Comparison of ENCODE assay signal across 8 mouse cellular contexts in genomic region chr10:22150593-22150992, GRCm38 (mm10). TPM values are rescaled to one million over a fixed set of nuclear protein-coding genes. Genes with fewer than 3 reads are reported as not detected.
A peak's percentile ranks its signal among the peaks of the same experiment; 100 is the strongest.
DNase-seq lines count a peak whose midpoint lies in the region; ATAC-seq and TF ChIP-seq lines count a peak whose summit lies in the region.

No protein-coding gene starts in this region.

- DNase-seq in spleen, postnatal 10 days (ENCODE audit: low spot score in 2 of 2) = peak; percentile 8 to 23
- DNase-seq in spleen, postnatal 36 days (ENCODE audit: low spot score in 2 of 2) = no peak
- DNase-seq in naive thymus-derived CD4-positive, alpha-beta T cell, adult 2 months (ENCODE audit: low read depth) = peak; percentile 60
- no peak for DNase-seq in MN1 (ENCODE audit: low spot score)
- no peak for DNase-seq in left cerebral cortex, postnatal 36 days (ENCODE audit: low spot score in 2 of 2)
- no peak for DNase-seq in frontal cortex, postnatal 25 days (ENCODE audit: low spot score in 2 of 2)

- H3K4me2 ChIP-seq in intestine, embryonic 16.5 days (ENCODE audit: low read depth, low read length) = peak overlapping the region; percentile 98

- no peaks in the 10 kb centered on the region for H3K9me3 ChIP-seq in intestine, embryonic 16.5 days (ENCODE audit: control insufficient read depth, low read length)

- intact Hi-C loops in left cerebral cortex, postnatal 36 days (cut with DNase I) = loop anchor here (5.0 to 10.0 kb wide), 2 partner anchors 667 to 694 kb away; no protein-coding TSS in a partner anchor

- H3K27ac ChIP-seq in embryonic fibroblast, embryonic 13.5 days (ENCODE audit: insufficient read depth, low read length) = no peak overlapping the region
- H3K27ac ChIP-seq in intestine, embryonic 16.5 days (ENCODE audit: low read length) = no peak overlapping the region

- TF ChIP-seq CTCF in embryonic fibroblast, embryonic 13.5 days (IDR thresholded peaks at IDR 0.05; ENCODE audit: borderline replicate concordance, insufficient read depth, low read length) = no peak

- no peaks in the 10 kb centered on the region for H3K4me1 ChIP-seq in embryonic fibroblast, embryonic 13.5 days (ENCODE audit: control insufficient read depth, insufficient read depth, low read length)
- H3K4me1 ChIP-seq in intestine, embryonic 16.5 days (ENCODE audit: control insufficient read depth, insufficient read depth, low read length) = peaks cover 12% of the 10 kb centered on the region

- TF ChIP-seq POLR2A in embryonic fibroblast, embryonic 13.5 days (IDR thresholded peaks at IDR 0.05; ENCODE audit: low read depth, low read length) = no peak

- peaks cover 22% of the 10 kb centered on the region for H3K27me3 ChIP-seq in intestine, embryonic 16.5 days (replicated peaks; ENCODE audit: control insufficient read depth, insufficient read depth, low read length)

- peak overlapping the region; percentile 80; the same call in 1 of the 2 replicates for H3K4me3 ChIP-seq in embryonic fibroblast, embryonic 13.5 days (ENCODE audit: insufficient read depth, low read length)
- H3K4me3 ChIP-seq in intestine, embryonic 16.5 days (ENCODE audit: low read length) = peak overlapping the region; percentile 68

- no peak overlapping the region for H3K9ac ChIP-seq in intestine, embryonic 16.5 days (ENCODE audit: low read depth, low read length)

- no peak for ATAC-seq in intestine, embryonic 16.5 days

- WGBS in intestine, embryonic 16.5 days = 0% methylated on average over 27 of the region's 27 CpGs

- no peaks in the 10 kb centered on the region for H3K36me3 ChIP-seq in intestine, embryonic 16.5 days (ENCODE audit: control insufficient read depth, insufficient read depth, low read length)

RNA-seq across cellular contexts. Expression of gene E030030I06Rik, which starts 1.5 kb away (rescaled TPM):
- polyA plus RNA-seq in embryonic fibroblast, embryonic 13.5 days (2011; ENCODE audit: insufficient read length, low read depth, missing spikeins) = 1.7 and 2.2 TPM in 2 replicates
- polyA plus RNA-seq in intestine, embryonic 16.5 days (2015; fragmentation: Nextera tagmentation; extraction: Ambion mirVana) = 28.0 and 30.0 TPM in 2 replicates
- total RNA-seq in left cerebral cortex, postnatal 36 days (2021) = 1 to 10 TPM in 1 of 2 experiments, under 1 TPM in 1; 0.86 to 2.5 TPM

RNA-seq across cellular contexts. Expression of gene Raet1e, which starts 7.8 kb away (rescaled TPM):
- polyA plus RNA-seq in embryonic fibroblast, embryonic 13.5 days (2011; ENCODE audit: insufficient read length, low read depth, missing spikeins) = 39.7 and 56.9 TPM in 2 replicates
- polyA plus RNA-seq in intestine, embryonic 16.5 days (2015; fragmentation: Nextera tagmentation; extraction: Ambion mirVana) = 3.9 and 4.1 TPM in 2 replicates
- not detected for total RNA-seq in left cerebral cortex, postnatal 36 days (2021)

RNA-seq across cellular contexts. Expression of gene H60b, which starts 7.8 kb away (rescaled TPM):
- 0.77 and 4.3 TPM in 2 replicates for polyA plus RNA-seq in embryonic fibroblast, embryonic 13.5 days (2011; ENCODE audit: insufficient read length, low read depth, missing spikeins)
- 0.29 and 0.31 TPM in 2 replicates for polyA plus RNA-seq in intestine, embryonic 16.5 days (2015; fragmentation: Nextera tagmentation; extraction: Ambion mirVana)
- total RNA-seq in left cerebral cortex, postnatal 36 days (2021) = under 1 TPM; 0.50 to 0.69 TPM

Comparison
In these comparisons a context has a peak if more than half of its experiments do, and no peak if none do; other contexts are left out.
1. DNase-seq: peak in spleen, postnatal 10 days (2 of 2) and naive thymus-derived CD4-positive, alpha-beta T cell, adult 2 months (single experiment); none in spleen, postnatal 36 days (0 of 2), MN1 (single experiment), left cerebral cortex, postnatal 36 days (0 of 2) and frontal cortex, postnatal 25 days (0 of 2).